16 mouse cellular contexts compared by ENCODE assay signal in genomic region chr12:70653971-70654370, GRCm38 (mm10).
DNase-seq lines count a peak whose midpoint lies in the region; ATAC-seq and TF ChIP-seq lines count a peak whose summit lies in the region.
"Had no signal": no experiment of that assay in that cellular context is flagged by ENCODE, and none has a peak within 500 bp of the region (broad histone marks: within the 10 kb centered on the region; RNA-seq: fewer than 3 reads in every experiment).

No protein-coding gene starts in this region.

- H3K27me3 ChIP-seq in lung, embryonic 16.5 days (ENCODE audit: control insufficient read depth, insufficient read depth, low read depth, low read length), result no peaks in the 10 kb centered on the region
- no peaks in the 10 kb centered on the region for H3K27me3 ChIP-seq in heart, embryonic 16.5 days (ENCODE audit: control insufficient read depth, insufficient read depth, low read length)
- no peaks in the 10 kb centered on the region for H3K27me3 ChIP-seq in stomach, postnatal 0 days (ENCODE audit: control insufficient read depth, insufficient read depth, low read length)
- no peaks in the 10 kb centered on the region for H3K27me3 ChIP-seq in kidney, embryonic 16.5 days (ENCODE audit: insufficient read depth, low read length)
- H3K27me3 ChIP-seq: embryonic facial prominence, embryonic 15.5 days; hindbrain, embryonic 13.5 days; Patski had no signal

- DNase-seq in gastrocnemius, adult 18-20 months (ENCODE audit: low spot score), result peak; percentile 15
- DNase-seq in gastrocnemius, postnatal 4 days (ENCODE audit: low spot score in 2 of 2), result no peak
- no peak for DNase-seq in lung, postnatal 10 days
- DNase-seq in stomach, postnatal 0 days (ENCODE audit: low spot score), result no peak
- no peak for DNase-seq in right cerebral cortex, postnatal 25 days
- DNase-seq: cerebellum, adult 11 months; cerebellum, adult 9-11 months had no signal

- no peak for TF ChIP-seq CTCF in stomach, postnatal 0 days (IDR thresholded peaks at IDR 0.05; ENCODE audit: low read depth)

- no peaks in the 10 kb centered on the region for H3K9me3 ChIP-seq in lung, embryonic 16.5 days (ENCODE audit: control insufficient read depth, low read length)
- H3K9me3 ChIP-seq in heart, embryonic 16.5 days (replicated peaks; ENCODE audit: control insufficient read depth, low read length), result no peaks in the 10 kb centered on the region
- no peaks in the 10 kb centered on the region for H3K9me3 ChIP-seq in stomach, postnatal 0 days (ENCODE audit: control insufficient read depth, low read length)
- 0 out of 2 replicates have a peak, but pooled peaks cover 3% of the 10 kb centered on the region for H3K9me3 ChIP-seq in kidney, embryonic 16.5 days (ENCODE audit: low read length)
- H3K9me3 ChIP-seq: embryonic facial prominence, embryonic 15.5 days; hindbrain, embryonic 13.5 days; midbrain, embryonic 10.5 days had no signal

- no peak overlapping the region for H3K4me3 ChIP-seq in lung, embryonic 16.5 days (ENCODE audit: low read length)
- H3K4me3 ChIP-seq in heart, embryonic 16.5 days (ENCODE audit: low read length), result no peak overlapping the region
- H3K4me3 ChIP-seq in stomach, postnatal 0 days (ENCODE audit: low read depth, low read length), result no peak overlapping the region
- H3K4me3 ChIP-seq in kidney, embryonic 16.5 days (ENCODE audit: low read length), result no peak overlapping the region
- H3K4me3 ChIP-seq: embryonic facial prominence, embryonic 15.5 days; hindbrain, embryonic 13.5 days; midbrain, embryonic 10.5 days had no signal

- WGBS in lung, embryonic 16.5 days, result 62% methylated on average over 8 of the region's 8 CpGs
- 85% methylated on average over 8 of the region's 8 CpGs for WGBS in heart, embryonic 16.5 days
- WGBS in stomach, postnatal 0 days, result 77% methylated on average over 8 of the region's 8 CpGs
- 80% methylated on average over 8 of the region's 8 CpGs for WGBS in kidney, embryonic 16.5 days

- TF ChIP-seq EP300 in stomach, postnatal 0 days (optimal IDR thresholded peaks at IDR 0.05), result no peak

- no peaks in the 10 kb centered on the region for H3K36me3 ChIP-seq in lung, embryonic 16.5 days (ENCODE audit: control insufficient read depth, insufficient read depth, low read length)
- H3K36me3 ChIP-seq in heart, embryonic 16.5 days (ENCODE audit: control insufficient read depth, insufficient read depth), result no peaks in the 10 kb centered on the region
- H3K36me3 ChIP-seq in stomach, postnatal 0 days (ENCODE audit: control insufficient read depth, insufficient read depth, low read length), result no peaks in the 10 kb centered on the region
- H3K36me3 ChIP-seq in kidney, embryonic 16.5 days (ENCODE audit: insufficient read depth, low read length), result no peaks in the 10 kb centered on the region
- H3K36me3 ChIP-seq: embryonic facial prominence, embryonic 15.5 days; hindbrain, embryonic 13.5 days; midbrain, embryonic 10.5 days had no signal

- no peak overlapping the region for H3K4me2 ChIP-seq in lung, embryonic 16.5 days (ENCODE audit: low read depth, low read length)
- H3K4me2 ChIP-seq in heart, embryonic 16.5 days (ENCODE audit: low read depth, low read length), result no peak overlapping the region
- H3K4me2 ChIP-seq in stomach, postnatal 0 days (replicated peaks; ENCODE audit: low read depth), result no peak overlapping the region
- H3K4me2 ChIP-seq in kidney, embryonic 16.5 days (replicated peaks; ENCODE audit: low read depth, low read length), result no peak overlapping the region
- H3K4me2 ChIP-seq: embryonic facial prominence, embryonic 15.5 days; hindbrain, embryonic 13.5 days had no signal

- no peak overlapping the region for H3K9ac ChIP-seq in lung, embryonic 16.5 days (ENCODE audit: low read length)
- no peak overlapping the region for H3K9ac ChIP-seq in heart, embryonic 16.5 days (ENCODE audit: low read length)
- no peak overlapping the region for H3K9ac ChIP-seq in stomach, postnatal 0 days (ENCODE audit: low read length)
- no peak overlapping the region for H3K9ac ChIP-seq in kidney, embryonic 16.5 days (replicated peaks; ENCODE audit: low read length)
- H3K9ac ChIP-seq: embryonic facial prominence, embryonic 15.5 days; hindbrain, embryonic 13.5 days had no signal

- no peak overlapping the region for H3K27ac ChIP-seq in lung, embryonic 16.5 days (ENCODE audit: low read length)
- peak overlapping the region; percentile 80 for H3K27ac ChIP-seq in heart, embryonic 16.5 days (ENCODE audit: low read length)
- 0 out of 2 replicates have a peak overlapping the region, but pooled peaks have one; percentile 30 for H3K27ac ChIP-seq in stomach, postnatal 0 days (replicated peaks)
- H3K27ac ChIP-seq in kidney, embryonic 16.5 days (ENCODE audit: low read length), result no peak overlapping the region
- H3K27ac ChIP-seq: embryonic facial prominence, embryonic 15.5 days; hindbrain, embryonic 13.5 days; kidney, postnatal 0 days; midbrain, embryonic 10.5 days had no signal

- peak; percentile 12; the same call in 1 of the 2 replicates for ATAC-seq in lung, embryonic 16.5 days (ENCODE audit: low read depth)
- ATAC-seq in heart, embryonic 16.5 days (replicated peaks; ENCODE audit: extremely low read depth, insufficient read depth, low FRiP score), result no peak
- no peak for ATAC-seq in stomach, postnatal 0 days (ENCODE audit: low FRiP score, low TSS enrichment)
- ATAC-seq in kidney, embryonic 16.5 days (ENCODE audit: low FRiP score, low TSS enrichment), result no peak
- ATAC-seq: CD4-positive, CD25-positive, alpha-beta regulatory T cell, adult 4 months; Patski had no signal

- peaks cover 23% of the 10 kb centered on the region for H3K4me1 ChIP-seq in lung, embryonic 16.5 days (replicated peaks; ENCODE audit: control insufficient read depth, insufficient read depth, low read length)
- H3K4me1 ChIP-seq in heart, embryonic 16.5 days (ENCODE audit: control insufficient read depth, insufficient read depth, low read length), result peaks cover 51% of the 10 kb centered on the region
- H3K4me1 ChIP-seq in stomach, postnatal 0 days (replicated peaks; ENCODE audit: control insufficient read depth, insufficient read depth), result peaks cover 3% of the 10 kb centered on the region
- no peaks in the 10 kb centered on the region for H3K4me1 ChIP-seq in kidney, embryonic 16.5 days (ENCODE audit: insufficient read depth, low read length)
- H3K4me1 ChIP-seq: hindbrain, embryonic 13.5 days; midbrain, embryonic 10.5 days had no signal

Comparison
In these comparisons a context has a peak if more than half of its experiments do, and no peak if none do; other contexts are left out.
1. H3K27ac ChIP-seq: peak in heart, embryonic 16.5 days (single experiment) and stomach, postnatal 0 days (single experiment); none in lung, embryonic 16.5 days (single experiment) and kidney, embryonic 16.5 days (single experiment).